Mouse (Mus musculus): ENCODE data around the gene Olfr1354.
"Not testable (repeated sequence)": the region's sequence is repeated elsewhere in the genome, so short reads cannot be mapped to it uniquely, and the experiment has no call there.

Olfr1354 gene

GRCm38 (mm10) chr10:78912871-78913270 lies at the start of gene Olfr1354:
Gene Olfr1354, plus strand, starts transcription at chr10:78913171.
- not testable (repeated sequence) for DNase-seq (ENCODE audit: low spot score)

- DNase-seq (ENCODE audit: low spot score) = no peak
These were observed 37.7 kb upstream of the Olfr1354 start, which contains the start of gene Olfr1355 for GRCm38 (mm10) chr10:78875240-78875639. Gene Olfr1355, plus strand, starts transcription at chr10:78875540.

GRCm38 (mm10) chr10:78950336-78950735 lies 37.4 kb downstream of the Olfr1354 start, which contains the start of gene Olfr8:
Gene Olfr8, plus strand, starts transcription at chr10:78950636.
- DNase-seq (ENCODE audit: low spot score) = not testable (repeated sequence)

GRCm38 (mm10) chr10:78963009-78963408 lies 50.0 kb downstream of the Olfr1354 start, which contains the start of gene Olfr1353:
Gene Olfr1353, plus strand, starts transcription at chr10:78963309.
- DNase-seq (ENCODE audit: low spot score) = not testable (repeated sequence)

Data from c-Kit-positive CD71-positive TER-119-positive erythroid progenitor cells, embryonic 14.5 days (primary cell).